Mouse (Mus musculus) MEL (cell line): ENCODE measurements around the gene Pgls. TPM values are rescaled to one million over a fixed set of nuclear protein-coding genes. Genes with fewer than 3 reads are reported as not detected.
A peak's percentile ranks its signal among the peaks of the same experiment; 100 is the strongest.

Experiments used
- DNase-seq: peaks from one replicate; pipeline ENCODE4 v3.0.0; 2011; ENCODE audit warnings: low read depth, low spot score
- H3K27ac ChIP-seq: 2 replicates; pipeline ENCODE4 v1.5.1; 2012; ENCODE audit warnings: low read depth, mild to moderate bottlenecking, control low read depth, low read length, moderate library complexity; ENCODE audit not compliant: control insufficient read depth
- H3K27me3 ChIP-seq, 2 experiments: fragments of 150-350 bp in 1 of 2; sonication (generic) in 1 of 2; 2 replicates each; pipeline ENCODE4 v1.6.1; 2012; ENCODE audit warnings: low read length in 2 of 2, mild to moderate bottlenecking in 2 of 2, improper control_type of control experiment in 1 of 2, moderate library complexity in 1 of 2; ENCODE audit not compliant: insufficient read depth in 2 of 2, control insufficient read depth in 1 of 2
- H3K36me3 ChIP-seq, 2 experiments: 2 replicates each; pipeline ENCODE4 v1.6.1; 2012 to 2014; ENCODE audit warnings: low read length in 2 of 2, improper control_type of control experiment in 1 of 2, inconsistent platforms in 1 of 2, mild to moderate bottlenecking in 1 of 2; ENCODE audit not compliant: insufficient read depth in 2 of 2, control insufficient read depth in 1 of 2
- H3K4me1 ChIP-seq, 2 experiments: fragments of 150-350 bp in 1 of 2; sonication (generic) in 1 of 2; 2 replicates each; pipeline ENCODE4 v1.6.1; 2012; ENCODE audit warnings: low read length in 2 of 2, improper control_type of control experiment in 1 of 2, mild to moderate bottlenecking in 1 of 2; ENCODE audit not compliant: insufficient read depth in 2 of 2, control insufficient read depth in 1 of 2
- H3K4me3 ChIP-seq, 2 experiments: fragments of 150-350 bp in 1 of 2; sonication (generic) in 1 of 2; 2 replicates each; pipeline ENCODE4 v1.5.1; 2012; ENCODE audit warnings: low read depth in 2 of 2, low read length in 2 of 2, mild to moderate bottlenecking in 2 of 2, moderate library complexity in 2 of 2, control low read depth in 1 of 2, improper control_type of control experiment in 1 of 2; ENCODE audit not compliant: control insufficient read depth in 1 of 2, insufficient read depth in 1 of 2
- H3K79me2 ChIP-seq: 2 replicates; pipeline ENCODE4 v1.6.1; 2012; ENCODE audit warnings: mild to moderate bottlenecking, low read length, moderate library complexity; ENCODE audit not compliant: control insufficient read depth, poor library complexity, insufficient read depth
- H3K9ac ChIP-seq: 2 replicates; pipeline ENCODE4 v1.6.1; 2012; ENCODE audit warnings: low read depth, mild to moderate bottlenecking, control low read depth, low read length, moderate library complexity; ENCODE audit not compliant: control insufficient read depth, poor library complexity, severe bottlenecking
- H3K9me3 ChIP-seq: fragments of 150-350 bp; sonication (generic); replicated peaks from 2 replicates; pipeline ENCODE4 v1.6.1; 2012; ENCODE audit warnings: mild to moderate bottlenecking, low read length, improper control_type of control experiment, moderate library complexity; ENCODE audit not compliant: insufficient read depth
- BHLHE40 ChIP-seq: IDR thresholded peaks from 2 replicates; pipeline ENCODE4 v1.6.1; 2012; ENCODE audit warnings: low read depth, mild to moderate bottlenecking, inconsistent platforms, low read length, improper control_type of control experiment, borderline replicate concordance
- EP300 ChIP-seq, 2 experiments: IDR thresholded peaks; 2 replicates each; pipeline ENCODE4 v1.6.1; 2011; ENCODE audit warnings: improper control_type of control experiment in 2 of 2, low read length in 2 of 2, low read depth in 1 of 2, mild to moderate bottlenecking in 1 of 2
- ETS1 ChIP-seq: IDR thresholded peaks from 2 replicates; pipeline ENCODE4 v1.6.1; 2012; ENCODE audit warnings: low read depth, mild to moderate bottlenecking, inconsistent platforms, low read length, improper control_type of control experiment, moderate library complexity
- GABPA ChIP-seq: IDR thresholded peaks from 2 replicates; pipeline ENCODE4 v1.6.1; 2012; ENCODE audit warnings: low read depth, mild to moderate bottlenecking, inconsistent platforms, low read length, improper control_type of control experiment, moderate library complexity
- GATA1 ChIP-seq: IDR thresholded peaks from 2 replicates; pipeline ENCODE4 v1.6.1; 2011; ENCODE audit warnings: low read depth, low read length, improper control_type of control experiment
- HCFC1 ChIP-seq: IDR thresholded peaks from 2 replicates; pipeline ENCODE4 v1.6.1; 2012; ENCODE audit warnings: low read depth, mild to moderate bottlenecking, inconsistent platforms, low read length, improper control_type of control experiment, moderate library complexity
- JUND ChIP-seq: IDR thresholded peaks from 2 replicates; pipeline ENCODE4 v1.6.1; 2011; ENCODE audit warnings: low read depth, mild to moderate bottlenecking, improper control_type of control experiment, low read length
- KAT2A ChIP-seq: conservative IDR thresholded peaks from 2 replicates; pipeline ENCODE4 v1.6.1; 2012; ENCODE audit warnings: low read depth, low read length, improper control_type of control experiment, inconsistent platforms
- MAFK ChIP-seq: IDR thresholded peaks from 2 replicates; pipeline ENCODE4 v1.6.1; 2011; ENCODE audit warnings: low read depth, mild to moderate bottlenecking, low read length, improper control_type of control experiment, borderline replicate concordance
- MAZ ChIP-seq: IDR thresholded peaks from 2 replicates; pipeline ENCODE4 v1.6.1; 2012; ENCODE audit warnings: low read depth, mild to moderate bottlenecking, inconsistent platforms, low read length, improper control_type of control experiment
- MEF2A ChIP-seq: IDR thresholded peaks from 2 replicates; pipeline ENCODE4 v1.6.1; 2014; ENCODE audit warnings: low read depth, mild to moderate bottlenecking, inconsistent platforms, low read length, improper control_type of control experiment; ENCODE audit not compliant: poor library complexity, insufficient replicate concordance, severe bottlenecking; ENCODE audit errors: extremely low read depth
- MXI1 ChIP-seq: IDR thresholded peaks from 2 replicates; pipeline ENCODE4 v1.6.1; 2011; ENCODE audit warnings: mild to moderate bottlenecking, low read depth, low read length, improper control_type of control experiment
- MYC ChIP-seq: IDR thresholded peaks from 2 replicates; pipeline ENCODE4 v1.6.1; 2011; ENCODE audit warnings: low read depth, mild to moderate bottlenecking, low read length, improper control_type of control experiment, moderate library complexity
- NELFE ChIP-seq: IDR thresholded peaks from 2 replicates; pipeline ENCODE4 v1.6.1; 2011; ENCODE audit warnings: low read depth, low read length, improper control_type of control experiment
- NRF1 ChIP-seq: IDR thresholded peaks from 2 replicates; pipeline ENCODE4 v1.6.1; 2014; ENCODE audit warnings: low read depth, mild to moderate bottlenecking, inconsistent platforms, low read length, improper control_type of control experiment, moderate library complexity; ENCODE audit not compliant: poor library complexity, insufficient read depth, severe bottlenecking
- POLR2A ChIP-seq, 2 experiments: IDR thresholded peaks; 2 replicates each; pipeline ENCODE4 v1.6.1; 2011 to 2012; ENCODE audit warnings: low read length in 2 of 2, mild to moderate bottlenecking in 2 of 2, control low read depth in 1 of 2, improper control_type of control experiment in 1 of 2, low read depth in 1 of 2, moderate library complexity in 1 of 2; ENCODE audit not compliant: control insufficient read depth in 1 of 2, insufficient read depth in 1 of 2, poor library complexity in 1 of 2
- POLR2AphosphoS2 ChIP-seq: IDR thresholded peaks from 2 replicates; pipeline ENCODE4 v1.6.1; 2011; ENCODE audit warnings: low read length, improper control_type of control experiment
- SIN3A ChIP-seq: IDR thresholded peaks from 2 replicates; pipeline ENCODE4 v1.6.1; 2012; ENCODE audit warnings: low read length, improper control_type of control experiment, inconsistent platforms
- TBP ChIP-seq: IDR thresholded peaks from 2 replicates; pipeline ENCODE4 v1.8.0; 2011; ENCODE audit warnings: low read depth, low read length, improper control_type of control experiment
- ZC3H11A ChIP-seq: IDR thresholded peaks from 2 replicates; pipeline ENCODE4 v1.6.1; 2012; ENCODE audit warnings: low read depth, mild to moderate bottlenecking, inconsistent platforms, low read length, improper control_type of control experiment
- ZKSCAN1 ChIP-seq: IDR thresholded peaks from 2 replicates; pipeline ENCODE4 v1.6.1; 2012; ENCODE audit warnings: low read depth, mild to moderate bottlenecking, inconsistent platforms, low read length, improper control_type of control experiment, moderate library complexity
- ZNF384 ChIP-seq: IDR thresholded peaks from 2 replicates; pipeline ENCODE4 v1.6.1; 2012; ENCODE audit warnings: low read depth, mild to moderate bottlenecking, inconsistent platforms, low read length, improper control_type of control experiment
- polyA plus RNA-seq, 2 experiments: library from polyadenylated mRNA; stranded (reverse) in 1 of 2; unstranded in 1 of 2; fragments of >175 nt in 1 of 2; fragments of >200 nt in 1 of 2; gene quantifications; 2 replicates each; pipeline versions ENCODE4 v1.2.1 to v1.2.4; 2012; ENCODE audit warnings: low replicate concordance in 2 of 2, low read depth in 1 of 2; ENCODE audit not compliant: insufficient read length in 2 of 2, insufficient read depth in 1 of 2, missing spikeins in 1 of 2
- total RNA-seq: library from RNA; depleted of rRNA; stranded (reverse); fragments of 300-350 nt; gene quantifications from 2 replicates; pipeline ENCODE4 v1.2.3, GENCODE M21; 2012

The Pgls gene
- total and polyA plus RNA-seq, 3 experiments: 225 to 257 TPM; not detected in 1

DNA sequence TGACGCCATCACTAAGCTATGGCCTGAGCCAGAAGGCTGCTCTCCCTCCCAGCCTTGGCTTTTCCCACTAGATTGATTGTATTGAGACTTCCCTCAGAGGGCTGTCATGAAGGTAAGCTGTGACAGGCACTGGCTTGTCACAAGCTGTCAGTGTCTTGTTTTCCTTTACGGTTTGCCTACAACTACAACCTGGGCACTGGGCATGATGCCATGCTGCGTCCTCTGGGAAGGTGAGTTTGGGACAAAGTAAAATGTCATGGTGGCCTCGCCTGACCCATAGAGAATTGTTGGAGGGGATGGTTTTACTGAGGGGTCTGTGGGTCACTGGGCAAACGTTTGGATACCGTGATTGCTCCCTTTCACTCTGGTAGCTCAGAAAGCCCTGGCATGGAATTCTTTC, 46.3 kb downstream of the Pgls start:
- no peaks in the 10 kb centered on the region for H3K36me3 ChIP-seq
- DNase-seq: no peak
- no peak overlapping the region for H3K9ac ChIP-seq
- H3K27me3 ChIP-seq: no peaks in the 10 kb centered on the region
- H3K27ac ChIP-seq: no peak overlapping the region
- H3K9me3 ChIP-seq: no peaks in the 10 kb centered on the region
- no peaks in the 10 kb centered on the region for H3K79me2 ChIP-seq
- H3K4me3 ChIP-seq: no peak overlapping the region
- TF ChIP-seq NRF1: no peak
- TF ChIP-seq MAZ: no peak
- no peak for TF ChIP-seq MYC
- TF ChIP-seq KAT2A: no peak
- TF ChIP-seq POLR2AphosphoS2: no peak
- TF ChIP-seq NELFE: no peak
- no peak for TF ChIP-seq ZKSCAN1
- no peak for TF ChIP-seq HCFC1
- no peak for TF ChIP-seq ZNF384
- no peak for TF ChIP-seq MXI1
- TF ChIP-seq TBP: no peak
- no peak for TF ChIP-seq ETS1
- no peak for TF ChIP-seq MEF2A
- TF ChIP-seq JUND: no peak
- no peak for TF ChIP-seq EP300 (IDR thresholded peaks at IDR 0.05; ENCODE audit: low read depth in 1 of 2, low read length in 2 of 2)
- TF ChIP-seq POLR2A (IDR thresholded peaks at IDR 0.05; ENCODE audit: control insufficient read depth in 1 of 2, insufficient read depth in 1 of 2, low read depth in 1 of 2, low read length in 2 of 2, poor library complexity in 1 of 2): no peak
- no peak for TF ChIP-seq ZC3H11A
- TF ChIP-seq BHLHE40: no peak
- TF ChIP-seq SIN3A: no peak
- no peak for TF ChIP-seq MAFK
- H3K4me1 ChIP-seq: no peaks in the 10 kb centered on the region

DNA sequence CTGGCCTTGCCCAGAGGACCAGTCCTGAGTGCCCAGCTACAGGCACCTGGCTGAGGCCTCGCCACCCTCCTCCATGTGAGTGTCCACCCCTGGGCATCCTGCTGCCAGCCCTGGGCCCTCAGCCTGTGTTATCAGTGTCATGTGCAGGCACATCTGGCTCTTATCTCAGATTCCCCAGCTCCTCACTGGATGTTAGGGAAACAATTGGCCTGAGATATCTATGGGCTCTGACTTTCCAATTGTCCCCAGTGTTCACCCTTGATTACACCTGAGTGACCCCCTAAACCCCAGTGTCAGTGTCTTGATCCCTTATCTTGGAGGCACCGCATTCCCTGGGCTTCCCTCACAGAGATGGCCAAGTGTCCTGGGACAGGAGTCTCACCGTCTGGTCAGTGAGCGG, 47.3 kb downstream of the Pgls start:
- TF ChIP-seq GATA1 (0 out of 2 replicates have a peak, but pooled peaks have one; percentile 14), GABPA (no peak)
- Histone ChIP-seq H3K27ac (no peak overlapping the region), H3K79me2 (no peaks in the 10 kb centered on the region), H3K36me3 (no peaks in the 10 kb centered on the region), H3K4me3 (no peak overlapping the region), H3K9me3 (no peaks in the 10 kb centered on the region), H3K27me3 (no peaks in the 10 kb centered on the region), H3K4me1 (no peaks in the 10 kb centered on the region), H3K9ac (no peak overlapping the region)
- DNase-seq: no peak
